ENCODE assay signal across 14 mouse cellular contexts in the genomic region with DNA sequence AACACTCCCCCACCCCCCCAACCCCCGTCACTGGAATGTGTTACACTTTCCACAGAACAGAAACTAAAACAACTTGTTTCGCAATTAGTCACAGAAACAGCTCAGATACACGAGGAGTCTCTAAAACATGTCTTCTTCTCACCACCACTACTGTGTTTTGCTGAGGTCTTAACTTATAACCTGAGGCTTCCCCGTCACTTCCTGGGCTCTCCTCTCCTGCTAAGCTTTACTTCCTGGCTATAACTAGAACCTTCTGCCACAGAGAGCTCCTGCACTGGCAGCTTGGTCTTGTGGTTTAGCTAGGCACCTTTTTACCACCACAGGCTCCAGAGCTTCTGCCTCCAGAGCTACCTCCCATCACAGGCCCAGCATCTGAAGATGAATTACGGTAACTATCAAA. TPM values are rescaled to one million over a fixed set of nuclear protein-coding genes. Genes with fewer than 3 reads are reported as not detected.
DNase-seq lines count a peak whose midpoint lies in the region; ATAC-seq lines count a peak whose summit lies in the region.
"Had no signal": no experiment of that assay in that cellular context is flagged by ENCODE, and none has a peak within 500 bp of the region (broad histone marks: within the 10 kb centered on the region; RNA-seq: fewer than 3 reads in every experiment).

No protein-coding gene starts in this region.

- peaks cover 20% of the 10 kb centered on the region for H3K4me1 ChIP-seq in brown adipose tissue, adult 24 weeks (ENCODE audit: control insufficient read depth, insufficient read depth, insufficient read length, low read length)
- 0 out of 2 replicates have a peak, but pooled peaks cover 3% of the 10 kb centered on the region for H3K4me1 ChIP-seq in hindbrain, embryonic 10.5 days (replicated peaks)

- peak overlapping the region; percentile 69 for H3K27ac ChIP-seq in brown adipose tissue, adult 24 weeks (replicated peaks; ENCODE audit: low read depth, low read length)
- no peak overlapping the region for H3K27ac ChIP-seq in hindbrain, embryonic 10.5 days
- H3K27ac ChIP-seq: limb, embryonic 10.5 days had no signal

- no peak overlapping the region for H3K4me3 ChIP-seq in brown adipose tissue, adult 24 weeks (ENCODE audit: insufficient read depth, low read depth, low read length)
- H3K4me3 ChIP-seq in hindbrain, embryonic 10.5 days: no peak overlapping the region
- H3K4me3 ChIP-seq: heart, embryonic 12.5 days; limb, embryonic 10.5 days had no signal

- peak; percentile 51 for ATAC-seq in monocyte, adult 5-6 weeks (replicated peaks; ENCODE audit: insufficient number of reproducible peaks, low FRiP score, low TSS enrichment, poor library complexity, severe bottlenecking)
- ATAC-seq: hindbrain, embryonic 16.5 days had no signal

- peaks cover 91% of the 10 kb centered on the region for H3K36me3 ChIP-seq in hindbrain, embryonic 10.5 days

- no peaks in the 10 kb centered on the region for H3K9me3 ChIP-seq in hindbrain, embryonic 10.5 days
- H3K9me3 ChIP-seq: heart, embryonic 12.5 days; limb, embryonic 10.5 days had no signal

- H3K27me3 ChIP-seq in hindbrain, embryonic 10.5 days (ENCODE audit: insufficient read depth, poor library complexity, severe bottlenecking): no peaks in the 10 kb centered on the region
- H3K27me3 ChIP-seq: heart, embryonic 12.5 days had no signal

- peak; percentile 71 for DNase-seq in 416B (ENCODE audit: low read depth)
- peak; percentile 92 for DNase-seq in CD4-positive helper T cell, adult 2 months (ENCODE audit: low read depth, low spot score)
- DNase-seq in ovary, postnatal 10 days (ENCODE audit: low spot score): no peak
- DNase-seq in hindbrain, embryonic 10.5 days (ENCODE audit: low spot score): no peak
- DNase-seq in left cerebral cortex, adult 8-10 months (ENCODE audit: low spot score in 2 of 2): no peak
- no peak for DNase-seq in lung, postnatal 14 days
- DNase-seq: cerebellum, postnatal 36 days; kidney, postnatal 4 days; right cerebral cortex, adult 18-20 months had no signal

- 91% methylated on average over 5 of the region's 5 CpGs for WGBS in hindbrain, embryonic 10.5 days

RNA-seq across cellular contexts. Expression of gene Npc2, which starts 10.4 kb away (rescaled TPM):
- polyA plus RNA-seq in brown adipose tissue, adult 24 weeks (2012; ENCODE audit: insufficient read depth, insufficient read length, missing spikeins): 210 and 264 TPM in 2 replicates
- 69.6 to 85.5 TPM (median 78.1 TPM) in 3 replicates for total RNA-seq in monocyte, adult 5-6 weeks (2017)
- 77.2 and 89.0 TPM in 2 replicates for polyA plus RNA-seq in hindbrain, embryonic 10.5 days (2016; fragmentation: Nextera tagmentation; extraction: Ambion mirVana)
- 10 to 100 TPM; 30.5 to 57.3 (median 41.3) TPM for total RNA-seq in left cerebral cortex, adult 8-10 months (2022)

RNA-seq across cellular contexts. Expression of gene Isca2, which starts 10.5 kb away (rescaled TPM):
- 302 and 313 TPM in 2 replicates for polyA plus RNA-seq in brown adipose tissue, adult 24 weeks (2012; ENCODE audit: insufficient read depth, insufficient read length, missing spikeins)
- total RNA-seq in monocyte, adult 5-6 weeks (2017): 25.3 to 50.1 TPM (median 44.7 TPM) in 3 replicates
- polyA plus RNA-seq in hindbrain, embryonic 10.5 days (2016; fragmentation: Nextera tagmentation; extraction: Ambion mirVana): 160 and 181 TPM in 2 replicates
- 10 to 100 TPM; 52.3 to 66.3 (median 60.8) TPM for total RNA-seq in left cerebral cortex, adult 8-10 months (2022)

Comparison
In these comparisons a context has a peak if more than half of its experiments do, and no peak if none do; other contexts are left out.
1. DNase-seq: peak in 416B (single experiment) and CD4-positive helper T cell, adult 2 months (single experiment); none in ovary, postnatal 10 days (single experiment), hindbrain, embryonic 10.5 days (single experiment), left cerebral cortex, adult 8-10 months (0 of 2) and lung, postnatal 14 days (single experiment).